Mouse (Mus musculus) frontal cortex, postnatal 36 days (tissue): ENCODE results near the gene Bub1b.
"Not testable (repeated sequence)": the region's sequence is repeated elsewhere in the genome, so short reads cannot be mapped to it uniquely, and the experiment has no call there.

Source experiments
- DNase-seq, 2 experiments: peaks; one replicate each; pipeline ENCODE4 v3.0.0; 2022; ENCODE audit warnings: low spot score in 2 of 2

Gene Bub1b

DNA sequence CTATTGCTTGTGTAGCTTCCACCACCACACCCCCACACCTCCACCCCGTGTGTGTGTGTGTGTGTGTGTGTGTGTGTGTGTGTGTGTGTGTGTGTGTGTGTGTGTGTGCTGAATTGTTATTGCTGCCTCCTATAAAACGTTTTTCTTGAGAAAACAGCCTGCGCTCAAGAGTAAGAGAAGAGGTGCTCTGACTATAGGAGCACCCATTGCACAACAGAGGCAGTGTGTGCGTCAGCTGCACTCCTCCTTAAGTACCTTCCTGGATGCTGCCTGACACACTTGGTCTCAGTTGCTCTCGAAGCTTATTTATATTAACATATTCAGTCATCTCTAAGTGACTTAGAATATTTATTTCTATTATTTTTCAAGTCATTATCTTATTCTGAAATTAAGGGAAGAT is 20.0 kb downstream of the Bub1b start:
- DNase-seq, result no peak

DNA sequence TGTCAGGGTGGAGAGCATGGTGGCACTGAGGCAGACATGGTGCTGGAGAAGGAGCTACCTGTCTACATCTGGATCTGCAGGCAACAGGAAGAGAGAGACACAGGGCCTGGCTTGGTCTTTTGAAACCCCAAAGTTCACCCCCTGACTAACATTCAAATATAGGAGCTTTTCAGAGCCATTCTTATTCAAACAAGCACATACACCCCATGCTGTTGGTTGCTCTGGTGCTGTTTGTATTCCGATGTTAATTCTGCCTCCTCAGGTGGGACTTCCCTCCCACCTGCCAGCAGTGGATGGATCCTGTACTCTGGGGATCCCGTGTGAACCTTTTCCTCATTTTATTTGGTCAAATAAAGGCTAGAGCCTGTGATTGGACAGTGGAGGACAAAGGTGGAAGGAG is 22.1 kb downstream of the Bub1b start:
- DNase-seq, result no peak

DNA sequence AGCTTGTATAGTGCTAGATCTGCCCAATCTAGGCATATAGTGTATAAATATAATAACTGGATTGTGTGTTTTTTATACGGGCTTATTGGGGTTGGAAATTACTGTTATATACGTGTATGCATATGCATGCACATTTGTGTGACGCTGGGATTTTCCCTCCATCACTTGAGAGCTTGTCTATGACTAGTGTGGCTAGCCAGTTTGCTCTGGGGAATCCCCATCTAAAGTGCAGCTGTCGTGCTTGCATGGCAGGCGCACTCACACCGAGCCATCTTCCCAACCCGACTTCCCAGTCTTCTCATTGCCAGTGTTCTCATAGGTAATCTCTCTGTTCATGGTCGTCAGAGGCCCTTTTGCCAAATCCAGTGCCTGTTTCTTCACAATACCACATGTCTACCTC is 22.6 kb downstream of the Bub1b start:
- DNase-seq, result no peak

DNA sequence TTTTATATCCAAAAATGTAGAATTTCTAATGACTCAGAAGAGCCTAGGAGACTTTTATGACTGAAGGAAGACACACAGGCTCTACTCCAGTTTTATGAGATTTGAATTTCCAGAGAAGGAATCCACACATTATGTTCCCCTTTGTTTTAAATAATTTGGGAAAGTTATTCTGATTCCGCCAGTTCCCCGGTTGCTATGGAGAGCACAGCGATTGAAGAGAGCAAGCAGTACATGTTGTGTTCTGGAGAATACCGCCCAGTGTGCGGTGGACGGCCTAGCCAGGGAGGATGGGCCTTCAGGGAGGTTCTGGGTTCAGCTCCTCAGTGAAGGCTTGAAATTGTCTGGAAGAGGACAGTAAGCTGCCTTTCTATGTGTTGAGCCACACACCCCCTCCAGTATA is 31.3 kb downstream of the Bub1b start:
- no peak for DNase-seq

DNA sequence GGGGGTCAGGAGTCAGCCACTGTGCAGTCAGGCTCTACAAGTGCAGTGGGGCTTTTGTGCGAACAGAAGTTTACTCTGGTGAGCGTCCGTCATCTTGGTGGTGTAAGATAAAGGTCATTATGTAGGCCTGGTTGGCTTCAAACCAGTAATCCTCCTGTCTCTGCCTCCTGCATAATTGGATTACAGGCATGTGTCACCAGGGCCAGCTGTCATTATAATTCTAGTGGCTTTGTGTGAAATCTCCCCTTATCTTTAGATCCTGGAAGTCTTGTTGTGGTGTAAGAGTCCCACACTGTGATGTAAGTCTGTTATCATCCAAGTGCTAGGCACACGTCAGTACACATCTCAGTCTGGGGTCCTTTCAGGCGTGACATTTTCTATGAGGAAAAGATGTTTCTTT is 35.4 kb downstream of the Bub1b start:
- no peak for DNase-seq

DNA sequence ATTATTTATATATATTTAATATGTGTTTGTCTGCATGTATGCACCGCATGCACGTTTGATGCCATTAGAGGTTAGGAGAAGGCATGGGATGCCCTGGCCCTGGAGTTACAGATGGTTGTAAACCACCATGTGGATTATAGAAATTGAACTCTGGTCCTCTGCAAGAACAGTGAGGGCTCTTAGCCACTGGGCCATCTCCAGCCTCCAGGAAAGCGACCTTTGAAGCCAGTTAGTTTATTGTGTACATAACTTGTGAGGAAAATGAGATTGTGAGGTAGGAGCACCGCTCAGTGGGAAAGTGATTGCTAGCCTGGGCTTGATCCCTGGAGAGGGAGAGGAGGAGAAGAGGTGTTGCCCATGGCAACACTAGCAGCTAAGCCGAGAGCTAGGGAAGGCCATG is 39.2 kb downstream of the Bub1b start:
- no peak for DNase-seq

DNA sequence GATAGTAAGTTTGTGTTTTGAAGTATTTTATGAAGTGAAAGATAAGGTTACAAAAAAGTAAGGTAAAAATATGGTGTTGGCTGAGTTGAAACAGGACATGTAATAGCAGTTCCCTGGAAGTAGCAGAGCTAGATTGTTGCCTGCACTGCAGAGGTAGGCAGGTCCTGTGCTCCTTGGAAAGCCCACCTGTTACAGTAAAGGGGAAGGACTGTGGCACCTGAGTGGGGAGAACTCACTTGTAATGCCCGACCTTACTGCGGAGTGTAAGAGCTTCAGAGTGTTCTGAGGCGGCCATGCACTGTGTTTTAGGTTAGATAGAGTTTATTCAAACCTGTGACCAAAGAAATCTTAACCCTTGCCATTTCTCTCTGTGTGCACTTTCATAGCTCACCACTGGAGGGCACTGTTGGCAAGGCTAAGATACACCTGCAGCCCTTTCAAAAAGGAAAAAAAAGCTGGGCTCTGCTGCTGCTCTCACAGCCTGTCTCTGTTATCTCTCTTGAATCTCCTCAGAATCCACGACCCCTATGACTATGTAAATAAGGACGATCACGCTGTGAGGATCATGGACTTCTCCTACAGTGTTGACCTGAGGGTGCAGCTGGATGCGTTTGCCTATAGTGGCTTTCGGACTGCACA is 40.0 kb downstream of the Bub1b start:
- peak; percentile 66 to 73 for DNase-seq

DNA sequence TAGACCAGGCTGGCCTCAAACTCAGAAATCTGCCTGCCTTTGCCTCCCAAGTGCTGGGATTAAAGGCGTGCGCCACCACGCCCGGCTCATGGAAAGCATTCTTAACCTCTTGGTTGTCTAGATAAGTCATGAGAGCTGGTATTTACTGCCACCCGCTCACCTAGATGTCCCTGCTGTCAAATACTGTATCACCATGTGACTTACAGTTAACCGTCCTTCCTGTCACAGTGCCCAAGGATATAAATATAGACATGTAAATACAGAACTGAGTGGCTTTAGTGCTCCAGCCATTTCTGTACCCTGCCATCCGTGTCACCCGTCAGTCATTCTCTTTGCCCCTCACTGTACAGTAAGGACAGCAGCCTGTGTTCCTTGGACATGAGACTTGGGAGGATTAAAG is 40.7 kb downstream of the Bub1b start:
- no peak for DNase-seq

DNA sequence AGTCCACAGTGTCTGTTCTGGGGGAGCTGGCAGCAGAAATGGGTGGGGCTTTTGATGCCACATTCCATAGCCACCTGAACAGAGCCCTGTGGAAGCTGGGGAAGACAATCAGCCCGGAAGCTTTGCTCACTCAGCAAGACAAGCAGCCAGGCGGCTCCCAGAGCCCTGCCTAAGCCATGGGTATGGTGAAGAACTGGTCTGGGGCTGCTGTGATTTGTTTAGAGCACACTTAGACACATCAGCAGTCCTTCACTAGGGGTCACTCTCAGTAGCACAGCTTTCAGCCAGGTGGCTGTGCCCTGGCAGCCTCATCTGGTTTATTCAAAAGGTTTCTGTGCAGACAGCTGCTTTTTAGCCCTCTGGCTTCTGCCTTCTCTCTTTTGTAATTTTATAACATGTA is 43.1 kb downstream of the Bub1b start:
- DNase-seq, result no peak

DNA sequence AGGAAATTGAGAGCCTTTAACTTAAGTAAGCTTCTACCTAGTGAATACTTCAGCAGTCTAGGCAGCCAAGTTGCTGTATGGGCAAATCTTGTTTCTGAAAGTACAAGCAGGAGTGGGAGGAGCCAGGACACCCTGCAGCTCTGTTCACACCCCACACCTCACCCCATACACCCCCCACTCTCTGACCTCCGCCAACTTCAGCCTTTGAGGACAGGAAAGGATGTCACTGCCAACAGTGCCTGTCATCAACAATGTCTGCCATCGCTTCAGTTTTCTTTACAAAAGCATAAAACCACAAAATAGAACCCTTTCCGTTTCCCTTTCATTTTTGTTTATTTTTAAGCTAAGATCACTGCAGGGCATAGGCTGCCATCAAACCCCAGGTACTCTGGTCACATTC is 44.4 kb downstream of the Bub1b start:
- no peak for DNase-seq

DNA sequence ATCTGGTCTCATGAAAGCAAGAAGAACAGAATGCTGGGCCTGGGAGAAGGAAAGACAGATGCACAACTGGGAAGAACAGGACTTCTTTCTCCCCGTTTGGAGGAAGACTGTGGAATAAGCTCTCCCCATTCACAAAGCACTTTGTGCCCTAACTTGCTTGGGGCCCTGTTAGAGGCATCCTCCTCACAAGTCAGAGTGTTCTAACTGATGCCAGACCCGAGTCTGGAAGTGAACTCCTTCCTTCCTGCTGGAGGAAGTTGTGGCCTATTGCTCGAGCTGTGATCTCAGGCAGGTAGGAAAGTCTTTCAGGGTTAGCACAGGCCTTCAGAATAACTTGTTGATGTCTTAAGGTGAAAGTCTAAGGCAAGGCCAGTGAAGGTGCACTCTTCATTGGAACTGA is 44.9 kb downstream of the Bub1b start:
- no peak for DNase-seq

DNA sequence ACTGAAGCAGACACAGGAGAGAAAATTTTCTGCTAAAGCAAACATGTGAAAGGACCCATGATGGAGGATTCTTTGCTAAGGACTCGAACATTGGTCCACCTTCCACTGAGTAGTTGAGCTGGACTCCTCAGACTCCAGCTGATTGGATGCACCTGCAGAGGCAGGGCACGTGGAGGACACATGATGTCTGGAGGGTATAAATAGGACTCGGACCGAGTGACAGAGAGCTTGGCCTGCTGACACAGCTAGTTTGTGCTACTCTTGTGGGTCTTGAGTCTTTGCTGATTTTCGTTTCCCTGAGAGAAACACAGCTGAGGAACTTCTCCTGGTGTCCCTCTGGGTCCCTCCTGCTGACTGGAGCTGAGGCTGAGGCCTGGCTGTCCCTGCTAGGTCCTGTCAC is 48.7 kb downstream of the Bub1b start:
- DNase-seq, result no peak

DNA sequence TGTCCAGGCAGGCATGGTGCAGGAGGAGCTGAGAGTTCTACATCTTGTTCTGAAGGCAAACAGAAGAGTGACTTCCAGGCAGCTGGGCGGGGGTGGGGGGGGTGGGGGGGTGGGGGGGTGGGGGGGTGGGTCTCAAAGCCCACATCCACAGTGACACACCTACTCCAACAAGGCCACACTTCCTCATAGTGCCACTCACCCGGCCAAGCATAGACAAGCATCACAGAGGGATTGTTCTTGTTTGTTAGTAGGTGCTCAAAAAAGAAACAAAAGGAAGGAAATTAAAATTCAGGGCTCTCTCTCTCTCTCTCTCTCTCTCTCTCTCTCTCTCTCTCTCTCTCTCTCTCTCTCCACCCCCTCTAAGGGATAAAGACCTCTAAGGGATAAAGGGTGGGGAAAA is 52.7 kb downstream of the Bub1b start:
- DNase-seq, result not testable (repeated sequence)

DNA sequence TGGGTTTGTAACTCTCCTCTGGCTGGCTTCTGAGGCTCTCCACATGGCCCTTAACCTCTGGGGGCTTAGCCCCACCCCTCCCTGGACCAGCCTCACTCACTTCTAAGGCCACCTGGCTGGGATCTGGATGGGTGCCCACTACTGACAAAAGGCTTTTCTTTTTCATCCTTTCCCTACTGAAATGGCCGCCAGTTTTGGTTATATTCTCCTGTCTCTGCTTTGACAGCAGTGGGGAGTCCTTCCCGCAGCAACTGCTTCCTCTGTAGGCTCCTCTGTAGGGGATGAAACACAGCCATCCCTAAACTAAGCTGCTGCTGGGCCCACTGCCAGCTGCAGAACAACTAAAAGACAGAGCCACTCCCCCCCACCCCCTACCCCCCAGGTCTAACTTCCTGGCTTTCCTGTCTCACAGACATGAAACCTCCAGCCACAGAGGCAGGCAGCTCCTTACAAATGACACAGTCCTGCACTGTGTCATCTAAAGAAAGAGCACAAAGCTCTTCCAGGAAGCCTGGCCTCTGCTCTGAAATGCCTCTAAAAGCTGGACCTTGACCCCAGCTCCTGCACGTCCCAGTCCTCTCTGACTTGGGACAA is 58.8 kb downstream of the Bub1b start:
- no peak for DNase-seq

DNA sequence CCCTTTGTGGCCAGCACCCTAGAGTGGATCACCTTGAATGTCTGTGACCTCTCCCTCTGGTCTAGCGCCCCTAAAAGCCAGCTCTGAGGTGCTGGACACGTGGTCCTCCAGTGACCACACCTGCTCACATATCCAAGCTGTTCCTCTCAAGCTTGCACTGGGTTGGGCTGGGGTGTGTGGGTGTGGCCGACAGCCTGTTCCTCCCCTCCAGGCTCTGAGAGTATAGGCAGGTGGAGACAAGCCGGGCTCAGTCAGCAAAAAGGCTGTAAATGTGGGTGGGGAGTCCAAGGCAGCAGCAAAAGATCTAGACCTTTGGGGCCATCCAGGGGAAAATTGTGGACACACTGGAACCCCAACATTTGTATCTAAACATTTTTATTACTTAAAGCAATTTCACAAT is 60.4 kb downstream of the Bub1b start:
- DNase-seq, result no peak

DNA sequence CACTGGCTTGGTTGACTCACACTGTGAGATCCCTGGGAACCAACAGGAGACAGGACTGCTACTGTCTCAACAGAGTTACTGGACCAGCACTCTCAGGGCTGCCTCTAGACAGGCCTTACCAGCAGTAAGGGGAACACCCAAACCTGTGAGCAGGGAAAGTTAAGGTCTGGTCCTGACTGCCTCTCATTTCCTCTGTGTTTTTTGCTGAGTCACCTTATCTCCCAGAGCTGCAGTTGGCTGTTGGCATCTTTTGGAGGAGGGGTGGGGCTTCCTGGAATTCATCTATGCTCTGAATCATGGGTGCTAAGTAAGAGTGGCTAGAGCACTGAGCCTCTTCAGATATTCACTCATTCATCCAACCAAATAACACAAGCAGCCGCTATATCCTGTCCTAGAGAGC is 61.1 kb downstream of the Bub1b start:
- DNase-seq, result peak; percentile 42 to 59

DNA sequence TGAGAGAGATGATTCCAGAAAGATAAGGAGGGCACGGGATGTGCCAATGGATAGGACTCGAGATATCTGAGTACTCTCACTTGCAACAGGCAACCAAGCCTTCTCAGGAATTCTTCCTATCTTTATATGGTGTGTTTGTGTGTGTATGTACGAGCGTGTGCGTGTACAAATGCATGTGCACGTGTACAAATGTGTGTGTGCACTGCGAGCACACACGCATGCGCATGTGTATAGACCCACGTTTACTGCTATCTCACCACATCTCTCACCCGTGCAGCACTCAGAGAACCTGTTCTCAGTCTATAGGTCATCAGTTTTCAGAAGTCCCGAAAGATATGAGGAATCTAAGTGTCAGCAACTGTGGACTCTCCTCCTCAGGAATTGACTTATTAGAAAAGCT is 61.5 kb downstream of the Bub1b start:
- no peak for DNase-seq

DNA sequence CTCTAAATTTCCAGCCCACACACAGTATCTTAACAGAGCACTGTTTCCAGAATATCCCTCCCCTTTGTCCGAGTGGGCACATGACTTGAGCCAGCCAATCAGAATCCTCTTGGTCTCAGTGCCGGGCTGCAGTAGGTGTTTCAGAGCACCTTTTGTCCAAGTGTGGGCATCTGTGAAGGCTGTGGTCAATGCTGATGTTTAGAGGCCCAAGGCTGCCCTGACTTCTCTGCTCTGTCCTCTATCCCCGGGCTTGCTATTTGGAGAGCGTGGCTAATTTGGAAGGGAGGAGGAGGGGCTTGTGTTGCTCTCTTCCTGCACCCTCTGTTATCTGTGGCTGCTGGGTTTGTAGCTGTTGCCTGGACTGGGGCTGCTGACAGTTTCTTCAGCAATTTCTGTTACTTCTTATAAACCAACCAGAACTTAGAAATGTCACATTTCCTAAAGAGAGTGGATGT is 62.0 kb downstream of the Bub1b start:
- peak; percentile 36 to 51 for DNase-seq

DNA sequence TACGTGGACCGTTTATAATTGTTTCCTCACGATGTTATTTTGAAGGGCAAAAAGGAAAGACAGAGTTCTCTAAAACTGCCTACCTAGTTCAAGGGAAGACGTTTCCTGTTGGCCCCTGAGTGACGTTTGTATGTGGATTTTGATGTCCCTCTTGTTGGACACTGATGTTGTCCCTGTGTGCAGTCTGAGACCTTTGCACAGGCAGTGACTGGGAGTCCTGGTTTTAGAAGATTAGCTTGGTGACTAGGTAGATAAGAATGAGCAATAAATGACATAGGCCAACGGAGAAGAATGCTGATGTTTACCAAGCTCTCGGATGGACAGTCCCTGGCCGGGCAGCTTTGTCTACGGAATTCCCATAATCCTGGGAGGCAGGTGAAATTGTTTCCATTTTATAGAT is 63.9 kb downstream of the Bub1b start:
- DNase-seq, result no peak

DNA sequence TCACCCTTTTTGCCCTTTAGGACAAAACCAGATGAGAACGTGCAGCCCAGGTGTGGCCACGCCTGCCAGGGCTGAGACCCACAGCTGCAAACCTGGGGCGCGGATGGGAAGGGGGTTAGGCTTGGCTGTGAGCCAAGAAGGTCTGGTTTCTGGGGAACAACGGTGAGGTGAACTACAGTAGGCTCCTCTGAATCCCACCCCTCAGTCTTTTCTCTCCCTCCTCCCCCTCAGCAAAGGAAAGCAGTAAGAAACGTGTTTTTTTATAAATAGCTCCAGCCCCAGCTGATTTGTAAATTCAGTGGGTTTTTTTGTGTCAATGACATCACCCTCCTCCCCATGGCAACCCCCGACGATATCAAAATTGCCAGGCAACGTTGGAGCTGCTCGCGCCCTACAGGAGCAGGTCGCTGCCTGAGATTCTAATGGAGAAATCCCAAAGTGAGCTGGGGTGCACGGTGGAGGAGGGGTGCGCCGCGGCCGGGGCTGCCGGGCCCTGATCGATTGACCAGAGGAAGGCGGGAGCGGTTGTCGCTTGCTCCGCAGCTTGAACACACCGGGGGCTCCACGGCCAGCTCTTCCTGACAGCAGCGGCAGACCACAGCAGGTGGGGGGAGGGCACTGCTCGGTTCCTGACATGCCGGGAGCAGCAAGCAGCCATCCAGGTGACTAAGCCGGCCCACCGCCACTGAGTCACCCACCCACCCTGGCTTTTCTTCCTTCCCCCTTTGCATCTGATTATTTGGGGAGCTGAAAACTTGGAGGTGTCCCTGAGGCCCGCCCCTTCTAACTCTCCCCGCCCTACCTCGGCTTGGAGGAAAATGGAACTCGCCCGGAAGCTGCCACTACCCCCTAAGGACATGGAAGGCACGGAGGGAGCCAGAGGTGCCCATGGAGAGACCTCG is 65.1 kb downstream of the Bub1b start, which contains the start of gene Pak6:
TSS of gene Pak6 (plus strand) at position 402 of the 902 bp plus-strand sequence.
- peak; percentile 63 to 75 for DNase-seq

DNA sequence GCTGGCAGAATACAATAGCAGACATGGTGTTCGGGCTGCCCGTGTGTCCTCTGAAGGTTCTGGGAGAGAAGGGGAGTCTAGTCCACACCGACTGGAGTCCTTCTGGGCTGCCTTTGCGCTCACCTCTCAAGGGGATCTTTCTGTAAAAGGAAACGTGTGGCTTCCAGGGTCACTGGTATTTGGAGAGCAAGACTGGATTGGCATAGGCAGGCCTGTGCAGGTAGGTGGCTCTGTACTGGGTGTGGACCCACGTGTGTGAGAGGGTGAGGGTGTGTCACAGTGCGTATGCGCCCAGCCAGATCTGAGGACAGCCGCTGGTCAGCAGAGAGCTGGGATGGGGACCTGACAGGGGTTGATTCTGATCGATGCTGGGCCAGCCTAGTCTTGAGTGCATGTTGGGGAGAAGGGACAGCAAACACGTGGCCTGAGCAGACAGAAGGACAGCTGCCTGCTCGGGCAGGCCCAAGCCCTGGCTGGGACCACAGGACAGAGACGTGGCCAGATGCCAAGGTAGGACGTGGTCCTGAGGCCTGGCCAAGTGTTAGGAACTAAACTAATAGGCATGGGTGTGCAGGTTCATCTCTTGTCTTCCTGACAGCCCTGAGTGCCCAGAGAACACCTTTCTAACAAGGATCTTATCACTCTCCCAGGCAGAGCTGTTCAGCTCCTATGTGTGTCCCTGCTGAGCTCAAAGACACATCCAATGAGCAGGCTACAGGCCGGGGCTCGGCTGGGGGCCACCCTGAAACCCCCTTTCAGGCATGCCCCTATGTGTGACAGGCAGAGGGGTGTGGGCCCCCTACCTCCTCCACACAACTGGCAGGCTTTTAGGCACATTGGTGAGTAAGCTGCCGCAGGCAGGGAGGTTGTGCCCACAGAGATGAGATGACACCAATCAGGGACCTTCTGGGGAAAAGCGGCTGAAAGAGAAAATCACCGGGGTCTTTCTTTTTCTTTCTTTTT is 66.1 kb downstream of the Bub1b start:
- DNase-seq, result peak; percentile 29 to 31
